Mouse (Mus musculus): ENCODE measurements around the gene Agap3. TPM values are rescaled to one million over a fixed set of nuclear protein-coding genes. Genes with fewer than 3 reads are reported as not detected.

Agap3 gene
- polyA plus RNA-seq, 1 experiment, result 30.4 TPM

DNA sequence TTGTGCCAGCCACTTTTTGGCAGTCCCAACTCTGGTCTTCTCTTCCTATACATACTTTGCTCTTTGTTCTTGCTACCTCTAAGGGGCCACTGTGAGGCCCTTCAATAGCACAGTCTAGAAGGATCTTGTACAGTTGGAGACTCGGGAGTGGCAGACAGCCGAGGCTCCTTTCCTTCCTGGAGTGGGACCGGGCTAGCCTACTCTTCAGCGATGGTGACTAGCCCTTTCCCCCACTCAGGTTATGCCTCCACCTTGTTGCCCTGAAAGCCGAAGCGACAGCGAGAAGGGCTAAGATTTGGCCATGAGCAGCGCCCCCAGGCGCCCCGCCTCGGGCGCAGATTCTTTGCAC is 24.7 kb upstream of the Agap3 start:
- no peak for DNase-seq (ENCODE audit: low read depth, low spot score)
- WGBS, result 28% methylated on average over 12 of the region's 12 CpGs

DNA sequence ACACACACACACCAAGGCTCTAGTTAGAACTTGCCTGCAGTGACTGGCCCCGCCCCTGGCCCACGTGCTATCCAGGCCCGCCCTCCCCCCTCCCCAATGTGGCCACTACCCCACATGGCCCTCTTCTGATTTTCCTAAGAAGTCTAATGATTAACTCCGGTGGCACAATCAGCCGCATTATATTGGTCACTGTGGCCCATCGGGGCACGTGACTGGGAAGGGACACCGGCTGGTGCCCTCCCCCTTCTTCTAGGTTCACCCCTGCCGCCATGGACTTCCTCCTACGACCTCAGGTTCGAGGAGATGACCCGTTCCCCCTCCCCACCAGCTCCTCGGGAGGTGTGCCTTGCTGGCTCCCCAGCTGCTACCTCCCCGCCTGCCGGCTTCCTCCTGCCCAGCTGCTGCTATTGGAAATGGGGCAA is 24.0 kb upstream of the Agap3 start:
- 18% methylated on average over 15 of the region's 15 CpGs for WGBS
- DNase-seq (ENCODE audit: low read depth, low spot score), result no peak

- DNase-seq (ENCODE audit: low read depth, low spot score), result no peak
- WGBS, result 21% methylated on average over 9 of the region's 9 CpGs
Measured at GRCm38 (mm10) chr5:24428596-24428995, 23.4 kb upstream of the Agap3 start.

DNA sequence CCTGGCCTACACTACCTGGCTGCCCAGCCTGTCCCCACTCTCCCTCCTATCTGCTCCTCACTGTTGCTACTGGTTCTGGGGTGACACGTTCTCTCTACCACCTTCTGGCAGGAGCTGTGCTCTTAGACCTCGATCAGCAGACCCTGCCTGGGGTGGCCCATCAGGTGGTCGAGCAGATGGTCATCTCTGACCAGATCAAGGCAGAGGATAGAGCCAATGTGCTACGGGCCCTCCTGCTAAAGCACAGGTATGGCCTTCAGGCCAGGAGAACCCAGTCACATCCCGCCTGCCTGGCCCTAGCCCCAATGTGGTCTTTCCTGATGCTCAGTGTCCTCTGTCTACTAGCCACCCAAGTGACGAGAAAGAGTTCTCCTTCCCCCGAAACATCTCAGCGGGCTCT is 18.0 kb upstream of the Agap3 start:
- DNase-seq (ENCODE audit: low read depth, low spot score), result no peak
- WGBS, result 92% methylated on average over 8 of the region's 8 CpGs

DNA sequence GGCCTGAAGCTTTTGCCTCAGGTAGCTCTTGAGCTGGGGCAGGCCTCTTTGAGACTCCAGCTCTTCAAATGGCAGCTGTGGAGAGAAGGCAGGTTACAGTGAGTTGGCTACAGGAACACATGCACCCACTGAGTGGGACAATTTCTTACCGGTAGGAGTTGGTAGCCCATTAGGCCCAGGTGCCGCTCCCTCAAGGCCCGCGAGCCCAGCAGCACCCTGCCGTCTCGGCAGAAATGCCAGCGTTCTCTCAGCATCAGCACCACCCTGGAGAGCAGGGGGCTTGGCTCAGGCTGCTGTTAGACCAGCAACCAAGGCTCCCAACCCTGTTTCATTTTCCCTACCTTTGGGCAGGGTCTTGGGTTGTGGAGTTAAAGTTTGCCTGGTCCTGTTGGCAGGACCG is 10.8 kb upstream of the Agap3 start:
- WGBS, result 93% methylated on average over 8 of the region's 8 CpGs
- DNase-seq (ENCODE audit: low read depth, low spot score), result no peak

GRCm38 (mm10) chr5:24442029-24442428 is 9.9 kb upstream of the Agap3 start:
- no peak for DNase-seq (ENCODE audit: low read depth, low spot score)

GRCm38 (mm10) chr5:24443204-24443603 is 8.8 kb upstream of the Agap3 start:
- no peak for DNase-seq (ENCODE audit: low read depth, low spot score)
- WGBS, result 89% methylated on average over 7 of the region's 7 CpGs

More at GRCm38 (mm10) chr5:24442029-24442428, 9.9 kb upstream of the Agap3 start:
- WGBS, result 70% methylated on average over 9 of the region's 9 CpGs

DNA sequence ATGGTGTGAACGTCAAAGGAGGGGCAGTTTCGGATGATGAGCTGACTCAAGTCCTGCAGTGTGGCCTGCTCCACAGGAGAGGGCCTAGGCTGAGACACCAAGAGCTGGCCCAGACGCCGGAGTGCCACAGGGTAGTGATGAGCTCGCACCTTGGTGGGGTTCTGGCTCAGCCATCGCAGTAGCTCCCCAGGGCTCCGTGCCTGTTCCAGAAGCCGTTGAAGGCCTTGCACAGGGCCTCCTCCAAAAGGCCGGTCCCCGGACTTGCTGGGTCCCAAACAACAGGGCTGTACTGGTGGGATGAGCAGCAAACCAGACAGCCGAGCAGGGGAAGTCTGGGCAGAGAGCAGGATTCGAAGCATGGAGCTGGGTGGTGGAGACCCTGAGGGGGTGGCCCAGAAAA is 8.1 kb upstream of the Agap3 start:
- 82% methylated on average over 12 of the region's 12 CpGs for WGBS
- DNase-seq (ENCODE audit: low read depth, low spot score), result no peak

DNA sequence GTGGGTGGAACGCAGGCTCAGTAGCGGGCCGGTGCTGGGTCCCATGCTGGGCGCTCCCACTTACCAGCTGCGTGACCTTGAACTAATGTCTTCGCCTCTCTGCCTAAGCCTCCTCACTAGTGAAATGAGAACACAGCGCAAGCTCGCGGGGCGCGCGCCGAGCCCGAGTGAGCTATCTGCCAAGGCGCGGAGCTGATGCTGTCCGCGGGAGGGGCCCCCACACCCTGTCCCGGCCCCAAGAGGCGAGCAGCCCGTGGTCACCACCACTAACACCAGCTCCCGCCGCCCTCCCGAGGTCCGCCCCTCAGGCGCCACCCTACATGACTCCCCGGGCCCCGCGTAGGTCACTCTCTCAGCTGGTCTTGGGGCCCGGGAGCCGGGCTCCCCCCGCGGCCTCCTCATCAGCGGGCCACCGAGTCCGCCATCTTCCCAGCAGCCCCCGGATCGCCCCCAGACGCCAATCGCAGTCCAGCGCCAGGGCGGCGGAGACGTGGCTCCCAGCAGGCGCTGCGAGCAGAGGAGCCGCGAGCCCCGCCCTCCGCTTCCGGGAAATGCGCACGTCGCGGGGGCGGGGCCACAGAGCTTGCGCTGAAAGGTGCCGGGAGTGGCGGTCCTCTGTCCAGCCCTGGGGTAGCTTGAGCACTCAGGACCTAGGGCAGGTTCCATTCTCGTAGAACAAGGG is 7.1 kb upstream of the Agap3 start, which contains the start of gene Fastk:
Gene Fastk (minus strand): TSS at position 542 of the 682 bp plus-strand sequence.
- DNase-seq (ENCODE audit: low read depth, low spot score), result no peak
- under 1% methylated on average over 60 of the region's 60 CpGs for WGBS

- WGBS, result 63% methylated on average over 20 of the region's 20 CpGs
- no peak for DNase-seq (ENCODE audit: low read depth, low spot score)
Measured at GRCm38 (mm10) chr5:24445428-24446080, 6.4 kb upstream of the Agap3 start.

- DNase-seq (ENCODE audit: low read depth, low spot score), result no peak
- 90% methylated on average over 7 of the region's 7 CpGs for WGBS
Measured at GRCm38 (mm10) chr5:24446630-24447029, 5.3 kb upstream of the Agap3 start.

- 2% methylated on average over 34 of the region's 34 CpGs for WGBS
- DNase-seq (ENCODE audit: low read depth, low spot score), result no peak
Measured at GRCm38 (mm10) chr5:24447624-24448298, 4.2 kb upstream of the Agap3 start, which contains the start of gene Tmub1. Gene Tmub1, minus strand, starts transcription at chr5:24447854.

DNA sequence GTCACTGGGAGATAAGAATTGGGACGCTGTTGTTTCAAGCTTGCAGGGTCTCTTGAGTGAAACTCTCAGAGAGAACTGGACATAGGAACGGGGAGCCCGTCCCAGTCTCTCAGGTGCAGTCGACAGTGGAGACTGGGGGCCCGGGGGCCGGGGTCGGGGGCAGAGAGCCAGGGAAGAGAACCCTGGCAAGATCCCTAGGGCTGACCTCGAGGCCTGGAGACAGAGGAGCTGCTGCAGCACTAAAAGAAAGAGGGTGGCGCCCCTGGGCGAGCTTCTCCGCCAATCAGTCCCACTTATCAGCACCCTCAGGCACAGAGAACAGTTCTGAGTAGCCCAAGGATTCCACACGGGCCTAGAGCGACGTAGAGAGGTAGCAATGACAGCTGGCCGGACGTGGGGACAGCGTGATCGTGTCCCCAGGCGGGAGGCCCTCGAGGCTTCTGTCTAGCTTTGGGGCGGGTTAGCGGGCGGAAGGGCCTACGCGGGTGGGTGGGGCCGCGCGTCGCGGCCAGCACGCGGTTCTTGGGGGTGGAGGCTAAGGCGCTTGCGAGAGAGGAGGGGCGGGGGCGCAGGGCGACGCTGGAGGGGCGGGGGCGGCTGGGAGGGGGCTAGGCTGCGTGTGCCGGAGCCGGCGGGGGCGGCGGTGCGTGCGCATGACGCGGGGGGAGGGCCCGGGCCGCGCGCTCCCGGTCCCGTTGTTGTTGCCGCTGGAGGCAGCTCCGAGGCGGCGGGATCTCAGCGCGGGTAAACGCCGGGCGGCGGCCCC is 530 bp upstream of the Agap3 start:
- DNase-seq (ENCODE audit: low read depth, low spot score), result no peak
- 5% methylated on average over 56 of the region's 66 CpGs for WGBS

DNA sequence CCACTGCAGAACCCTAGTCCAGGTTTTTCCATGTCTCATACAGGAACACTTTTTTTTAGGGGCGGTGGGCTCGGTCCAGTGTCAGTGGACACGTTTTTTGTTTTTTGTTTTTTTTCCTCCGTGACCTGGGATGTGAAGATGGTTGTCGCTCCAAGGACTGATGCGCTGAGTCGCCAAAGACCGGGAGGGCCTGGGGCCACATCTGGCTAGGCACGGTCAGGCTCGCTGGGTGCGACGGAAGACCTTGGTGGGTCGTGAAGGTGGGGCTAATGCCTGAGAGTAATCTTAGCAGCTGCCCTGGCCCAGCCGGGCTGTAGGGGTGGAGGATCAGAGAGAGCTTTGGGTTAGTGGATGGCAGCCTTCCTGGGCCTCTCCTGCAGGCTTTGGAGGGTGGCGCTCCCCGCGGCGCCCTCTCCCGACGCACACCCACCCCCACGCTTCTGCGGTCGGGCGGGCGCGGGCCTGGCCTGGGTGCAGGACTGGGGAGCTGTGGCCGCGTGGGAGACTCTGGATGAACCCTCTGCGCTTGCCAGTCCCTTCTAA is 785 bp downstream of the Agap3 start:
- no peak for DNase-seq (ENCODE audit: low read depth, low spot score)

DNA sequence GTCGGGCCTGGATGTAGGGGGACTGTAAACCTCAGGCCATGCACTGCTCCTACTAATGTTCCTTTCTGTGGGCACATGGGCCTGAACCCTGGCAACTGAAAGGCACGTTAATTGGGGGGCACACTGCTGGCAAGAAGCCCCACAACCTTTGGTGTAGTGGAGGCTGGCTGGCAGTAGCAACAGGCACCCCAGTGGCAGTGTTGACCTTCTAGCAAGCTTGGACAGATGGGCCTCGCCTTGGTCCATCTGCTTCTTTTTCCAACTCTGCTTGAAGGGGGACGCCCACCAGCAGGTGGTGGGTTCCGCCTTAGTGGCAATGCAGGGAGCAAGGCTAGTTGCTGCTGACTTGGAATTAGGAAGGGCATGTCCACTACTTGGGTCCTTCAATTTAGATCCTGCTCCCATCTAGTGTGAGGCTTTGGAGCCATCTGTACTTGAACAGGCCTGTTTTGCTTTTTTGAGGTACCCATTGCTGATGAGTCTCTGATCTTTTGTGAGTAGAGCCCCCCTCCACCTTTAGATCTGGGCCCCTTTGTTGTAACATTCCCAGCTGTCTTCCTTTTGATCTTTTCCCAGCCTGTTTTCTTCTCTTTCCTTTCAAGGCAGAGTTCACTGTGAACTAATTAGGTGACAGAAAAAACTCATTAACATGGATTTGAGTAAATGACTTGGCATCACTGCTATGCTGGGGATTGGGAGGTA is 1.5 kb downstream of the Agap3 start:
- WGBS, result 28% methylated on average over 5 of the region's 5 CpGs
- no peak for DNase-seq (ENCODE audit: low read depth, low spot score)

More for the DNA sequence above, 785 bp downstream of the Agap3 start:
- WGBS, result 1% methylated on average over 29 of the region's 29 CpGs

DNA sequence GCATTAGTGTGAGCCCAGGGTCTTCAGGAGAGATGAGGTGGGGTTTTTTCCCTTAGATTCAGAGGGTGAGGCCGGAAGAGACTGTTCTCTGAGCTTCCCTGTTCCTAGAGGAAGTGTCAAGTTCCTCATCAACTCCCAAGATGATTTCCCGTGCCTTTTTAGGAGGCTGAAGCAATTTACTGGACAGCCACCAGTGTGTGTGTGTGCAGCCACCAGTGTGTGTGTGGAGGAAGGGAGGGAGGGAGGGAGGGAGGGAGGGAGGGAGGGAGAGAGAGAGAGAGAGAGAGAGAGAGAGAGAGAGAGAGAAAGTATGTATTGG is 2.0 kb downstream of the Agap3 start:
- 21% methylated on average over 2 of the region's 2 CpGs for WGBS
- no peak for DNase-seq (ENCODE audit: low read depth, low spot score)

- WGBS, result 84% methylated on average over 3 of the region's 3 CpGs
- no peak for DNase-seq (ENCODE audit: low read depth, low spot score)
Measured at GRCm38 (mm10) chr5:24455076-24455475, 3.1 kb downstream of the Agap3 start.

- no peak for DNase-seq (ENCODE audit: low read depth, low spot score)
- WGBS, result 80% methylated on average over 7 of the region's 7 CpGs
Measured at GRCm38 (mm10) chr5:24455613-24456012, 3.6 kb downstream of the Agap3 start.

- DNase-seq (ENCODE audit: low read depth, low spot score), result no peak
- WGBS, result 79% methylated on average over 12 of the region's 12 CpGs
Measured at GRCm38 (mm10) chr5:24466762-24467161, 14.8 kb downstream of the Agap3 start.
